Mouse (Mus musculus) ES-E14 (cell line): ENCODE measurements around the gene Krt15. TPM values are rescaled to one million over a fixed set of nuclear protein-coding genes. Genes with fewer than 3 reads are reported as not detected.

Experiments
- DNase-seq: peaks from one replicate; pipeline ENCODE4 v3.0.0-alpha.2; 2013; ENCODE audit warnings: low read depth, low spot score
- H3K27ac ChIP-seq: 2 replicates; pipeline ENCODE4 v1.5.1; 2012; ENCODE audit warnings: low read depth, mild to moderate bottlenecking, low read length, moderate library complexity, mixed read lengths; ENCODE audit not compliant: poor library complexity, insufficient read depth, severe bottlenecking
- H3K36me3 ChIP-seq: 2 replicates; pipeline ENCODE4 v1.6.1; 2012; ENCODE audit warnings: mild to moderate bottlenecking, low read length, moderate library complexity, mixed read lengths; ENCODE audit not compliant: control insufficient read depth, poor library complexity, insufficient read depth, severe bottlenecking
- H3K4me1 ChIP-seq, 2 experiments: fragments of 150-350 bp in 1 of 2; sonication (generic) in 1 of 2; 2 replicates each; pipeline ENCODE4 v1.6.1; 2012; ENCODE audit warnings: low read length in 2 of 2, mild to moderate bottlenecking in 1 of 2, mixed read lengths in 1 of 2; ENCODE audit not compliant: control insufficient read depth in 2 of 2, insufficient read depth in 2 of 2, poor library complexity in 1 of 2
- H3K4me3 ChIP-seq, 2 experiments: fragments of 150-350 bp in 1 of 2; sonication (generic) in 1 of 2; 2 replicates each; pipeline ENCODE4 v1.5.1; 2012; ENCODE audit warnings: low read length in 2 of 2, low read depth in 1 of 2, mild to moderate bottlenecking in 1 of 2, mixed read lengths in 1 of 2; ENCODE audit not compliant: insufficient read depth in 1 of 2, poor library complexity in 1 of 2, severe bottlenecking in 1 of 2
- H3K9ac ChIP-seq: 2 replicates; pipeline ENCODE4 v1.6.1; 2012; ENCODE audit warnings: low read depth, mild to moderate bottlenecking, low read length, mixed read lengths; ENCODE audit not compliant: poor library complexity, insufficient read depth, severe bottlenecking
- H3K9me3 ChIP-seq: fragments of 150-350 bp; sonication (generic); 2 replicates; pipeline ENCODE4 v1.6.1; 2012; ENCODE audit warnings: low read depth, mild to moderate bottlenecking, low read length; ENCODE audit not compliant: control insufficient read depth, insufficient read depth
- CHD2 ChIP-seq: IDR thresholded peaks from 2 replicates; pipeline ENCODE4 v1.6.1; 2014; ENCODE audit warnings: mild to moderate bottlenecking, low read depth, low read length, inconsistent platforms
- HCFC1 ChIP-seq: IDR thresholded peaks from 2 replicates; pipeline ENCODE4 v1.6.1; 2012; ENCODE audit warnings: low read length, inconsistent platforms, borderline replicate concordance; ENCODE audit not compliant: insufficient read depth
- MAFK ChIP-seq: IDR thresholded peaks from 2 replicates; pipeline ENCODE4 v1.6.1; 2014; ENCODE audit warnings: mild to moderate bottlenecking, low read depth, low read length, inconsistent platforms; ENCODE audit not compliant: insufficient read depth
- ZC3H11A ChIP-seq: IDR thresholded peaks from 2 replicates; pipeline ENCODE4 v1.6.1; 2012; ENCODE audit warnings: low read depth, mild to moderate bottlenecking, inconsistent platforms, low read length, borderline replicate concordance
- ZNF384 ChIP-seq: IDR thresholded peaks from 2 replicates; pipeline ENCODE4 v1.6.1; 2012; ENCODE audit warnings: low read depth, low read length, inconsistent platforms
- in situ Hi-C, 2 experiments: fragments of 600-800 bp; cut with MboI; formaldehyde crosslinking; loops; one replicate each; pipeline ENCODE4 v1.15.1; 2025; ENCODE audit warnings: low sequenced_read_pairs in 2 of 2, inconsistent platforms in 1 of 2; ENCODE audit not compliant: unreplicated experiment in 2 of 2
- total RNA-seq: library from RNA; depleted of rRNA; stranded (reverse); fragments of 300-350 nt; gene quantifications from 2 replicates; pipeline ENCODE4 v1.2.3, GENCODE M21; 2012

The Krt15 gene
- total RNA-seq, 1 experiment: 0.36 TPM

DNA sequence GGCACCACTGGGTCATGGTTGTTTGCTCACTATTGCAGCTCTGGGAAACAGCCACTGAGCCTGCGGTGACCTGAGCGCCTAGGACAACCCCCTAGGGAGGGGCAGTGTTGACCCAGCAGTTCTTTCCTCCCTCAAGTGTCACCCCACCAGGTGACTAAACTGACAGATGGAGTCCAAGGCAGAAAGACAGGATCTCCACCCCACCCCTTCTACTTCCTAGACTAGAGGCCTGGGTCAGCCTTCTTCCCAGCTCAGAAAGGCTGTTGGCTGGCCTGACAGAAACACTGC is 22.0 kb downstream of the Krt15 start:
- Histone ChIP-seq H3K9me3 (no peaks in the 10 kb centered on the region), H3K4me3 (no peak overlapping the region), H3K4me1 (no peaks in the 10 kb centered on the region), H3K27ac (no peak overlapping the region), H3K36me3 (no peaks in the 10 kb centered on the region), H3K9ac (no peak overlapping the region)
- TF ChIP-seq ZNF384 (no peak), HCFC1 (no peak), CHD2 (no peak), MAFK (no peak), ZC3H11A (no peak)
- in situ Hi-C loops: no loop called here
- DNase-seq: no peak

DNA sequence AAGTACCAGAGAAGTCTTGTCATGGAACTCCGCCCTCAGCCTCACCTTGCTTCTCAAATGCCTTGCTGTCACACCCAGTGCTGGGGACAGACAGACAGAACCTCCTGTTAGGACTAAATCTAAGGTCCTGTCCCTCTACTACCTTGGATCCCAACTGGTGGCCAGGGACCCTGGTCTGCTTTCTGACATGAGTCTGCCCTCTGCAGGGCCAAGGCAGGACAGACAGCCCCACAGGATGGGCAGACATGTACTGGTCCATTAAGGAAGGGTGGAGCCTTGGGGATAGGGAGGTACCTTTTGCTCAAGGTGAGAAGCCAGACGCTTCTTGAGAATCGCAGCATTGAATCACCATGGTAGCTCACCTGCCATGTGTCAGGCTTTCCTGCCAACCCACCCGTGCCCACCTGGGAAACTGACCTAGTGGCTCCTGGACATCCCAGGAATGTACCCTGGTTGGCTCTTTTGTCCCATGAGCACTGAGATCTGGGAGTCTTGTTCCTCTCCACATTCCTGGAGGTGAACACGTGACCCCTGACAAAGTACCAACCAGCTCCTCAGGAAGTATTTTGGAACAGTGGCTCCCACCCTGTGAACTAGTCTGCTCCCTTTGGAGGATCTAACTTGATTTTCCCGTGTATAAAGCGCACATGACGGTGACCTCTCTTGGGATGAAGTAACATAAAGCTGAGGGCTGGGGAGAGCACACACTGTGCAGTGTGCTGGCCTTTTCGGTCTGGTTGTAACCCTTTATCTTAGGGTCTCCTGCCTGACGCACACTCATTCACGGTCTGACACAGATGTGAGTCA is 22.6 kb downstream of the Krt15 start:
- Histone ChIP-seq H3K9me3 (no peaks in the 10 kb centered on the region), H3K27ac (no peak overlapping the region), H3K9ac (no peak overlapping the region), H3K4me3 (no peak overlapping the region), H3K36me3 (no peaks in the 10 kb centered on the region), H3K4me1 (no peaks in the 10 kb centered on the region)
- in situ Hi-C loops: no loop called here
- TF ChIP-seq ZC3H11A (no peak), HCFC1 (no peak), ZNF384 (no peak), CHD2 (no peak), MAFK (no peak)
- DNase-seq: no peak

DNA sequence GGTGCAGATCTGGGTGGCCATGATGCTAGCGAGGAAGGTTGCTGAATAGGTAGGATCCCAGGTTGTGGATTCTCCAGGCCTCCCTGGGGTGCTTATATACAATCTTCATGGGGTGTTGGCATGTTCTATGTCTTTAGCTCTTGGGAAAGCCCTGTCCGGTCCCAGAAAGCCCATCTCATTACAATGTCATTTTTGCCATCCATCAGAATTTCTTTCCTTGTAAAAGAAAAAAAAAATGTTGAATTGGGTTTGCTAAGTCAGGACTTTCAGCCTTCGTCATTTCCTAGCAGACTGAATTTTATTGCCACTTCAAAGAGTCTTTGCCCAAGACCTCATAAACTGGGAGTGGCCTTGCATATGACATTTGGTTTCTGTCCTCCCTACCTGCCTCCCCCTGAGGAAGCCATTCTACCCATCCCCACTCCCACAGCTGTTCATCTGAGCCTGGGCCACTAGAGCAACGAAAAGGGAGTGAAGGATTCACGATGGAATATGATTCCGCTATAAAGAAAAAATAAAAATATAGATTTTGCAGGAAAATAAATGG is 30.1 kb downstream of the Krt15 start, which contains the start of gene Krt36:
TSS of gene Krt36 (minus strand) at position 51 of the 547 bp plus-strand sequence.
- no peak for DNase-seq
- Histone ChIP-seq H3K4me1 (no peaks in the 10 kb centered on the region), H3K9me3 (no peaks in the 10 kb centered on the region), H3K27ac (no peak within 1 kb of the TSS), H3K36me3 (no peaks in the 10 kb centered on the region), H3K4me3 (no peak within 1 kb of the TSS), H3K9ac (no peak within 1 kb of the TSS)
- TF ChIP-seq HCFC1 (no peak), CHD2 (no peak), MAFK (no peak), ZC3H11A (no peak), ZNF384 (no peak)
- in situ Hi-C loops: no loop called here

DNA sequence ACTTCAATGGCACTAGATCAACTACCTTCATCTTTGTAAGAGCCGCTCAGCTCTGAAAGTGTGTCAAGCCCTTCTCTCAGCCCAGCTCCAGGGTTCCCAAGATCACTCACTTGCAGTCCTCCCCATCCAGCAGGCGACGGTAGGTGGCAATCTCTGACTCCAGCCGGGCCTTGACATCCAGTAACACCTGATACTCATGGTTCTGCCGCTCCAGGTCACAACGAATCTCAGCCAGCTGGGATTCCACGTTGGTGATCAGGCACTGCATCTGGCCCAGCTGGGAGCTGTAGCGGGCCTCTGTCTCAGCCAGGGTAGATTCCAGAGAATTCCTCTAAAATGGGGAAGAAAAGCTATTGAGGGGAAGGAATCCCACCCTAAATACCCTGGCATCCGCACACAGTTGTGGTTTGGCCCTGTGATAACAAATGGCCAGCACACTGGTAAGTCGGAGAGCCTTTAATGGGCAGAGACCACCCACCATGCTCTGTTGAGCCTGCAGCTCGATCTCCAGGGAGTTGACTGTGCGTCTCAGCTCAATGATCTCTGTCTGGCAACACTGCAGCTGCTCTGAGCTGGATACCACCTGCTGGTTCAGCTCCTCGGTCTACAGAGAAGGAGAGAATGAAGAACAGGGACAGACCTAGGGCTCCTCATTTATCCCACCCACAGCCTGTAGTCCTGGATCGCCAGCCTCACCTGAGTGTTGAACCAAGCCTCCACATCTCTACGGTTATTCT is 32.9 kb downstream of the Krt15 start:
- Histone ChIP-seq H3K27ac (no peak overlapping the region), H3K9me3 (no peaks in the 10 kb centered on the region), H3K4me3 (no peak overlapping the region), H3K4me1 (no peaks in the 10 kb centered on the region), H3K9ac (no peak overlapping the region), H3K36me3 (no peaks in the 10 kb centered on the region)
- DNase-seq: no peak
- in situ Hi-C loops: no loop called here
- TF ChIP-seq CHD2 (no peak), HCFC1 (no peak), ZNF384 (no peak), ZC3H11A (no peak), MAFK (no peak)
